Mouse (Mus musculus) ovary, postnatal 10 days (tissue): ENCODE results near the gene Zfp143.
"Not testable (repeated sequence)": the region's sequence is repeated elsewhere in the genome, so short reads cannot be mapped to it uniquely, and the experiment has no call there.

Source experiments
- DNase-seq: peaks from one replicate; pipeline ENCODE4 v3.0.0; 2022; ENCODE audit warnings: low spot score

Gene Zfp143

DNA sequence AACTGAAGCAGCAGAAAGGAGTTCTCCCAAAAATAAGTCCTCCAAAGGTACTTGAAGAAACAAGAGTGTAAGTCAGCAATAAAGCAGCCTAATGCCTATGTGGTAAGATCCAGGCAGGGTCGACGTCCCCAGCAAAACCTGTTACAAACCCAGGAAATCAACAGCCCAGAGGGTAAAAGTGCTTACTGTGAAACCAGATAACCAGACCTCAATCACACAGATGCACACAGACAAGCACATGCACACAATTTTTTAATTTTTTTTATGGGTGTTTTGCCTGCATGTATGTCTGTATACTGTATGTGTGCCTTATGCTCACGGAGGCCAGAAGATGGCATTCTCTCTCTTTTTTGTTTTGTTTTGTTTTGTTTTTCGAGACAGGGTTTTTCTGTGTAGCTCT is 35.3 kb downstream of the Zfp143 start:
- no peak for DNase-seq

GRCm38 (mm10) chr7:110097106-110097793 is 36.2 kb downstream of the Zfp143 start:
- DNase-seq: no peak

DNA sequence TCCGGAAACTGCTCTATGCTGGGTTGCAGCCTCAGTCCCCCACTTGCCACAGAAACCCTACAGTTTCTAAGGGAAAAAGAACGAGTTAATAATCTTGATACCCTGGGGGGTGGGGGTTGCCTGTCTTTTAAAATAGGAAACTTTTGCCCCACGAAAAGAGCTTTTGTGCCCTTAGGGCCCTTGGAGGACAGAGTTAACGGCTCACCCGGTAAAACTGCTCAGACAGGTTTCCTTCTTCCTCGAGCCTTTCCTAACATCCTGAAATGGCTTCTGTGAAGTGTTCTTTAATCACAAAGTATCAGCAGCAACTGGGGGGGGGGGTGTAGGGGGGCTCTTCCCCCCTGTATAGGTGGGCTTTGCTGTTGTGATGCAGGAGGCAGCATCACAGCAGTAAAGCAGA is 39.8 kb downstream of the Zfp143 start:
- DNase-seq: no peak

DNA sequence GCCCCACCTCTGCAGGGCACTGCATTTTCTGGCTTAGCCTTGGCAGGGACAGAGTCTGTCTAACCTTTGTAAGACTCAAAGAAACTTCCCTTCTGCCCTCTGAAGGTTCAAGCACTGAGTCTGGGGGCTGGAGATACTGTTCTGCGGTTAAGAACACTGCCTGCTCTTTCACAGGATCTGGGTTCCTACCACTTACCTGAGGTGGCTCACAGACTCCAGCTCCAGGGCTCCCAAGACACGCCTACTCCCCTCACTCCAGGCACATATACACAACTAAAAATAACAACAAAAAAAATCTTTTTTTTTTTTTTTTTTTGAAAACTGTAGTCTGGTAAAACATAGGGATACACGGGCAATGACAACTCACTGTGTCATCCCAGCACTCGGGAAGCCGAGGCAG is 40.2 kb downstream of the Zfp143 start:
- DNase-seq: no peak

- DNase-seq: no peak
Measured at GRCm38 (mm10) chr7:110105041-110105440, 44.0 kb downstream of the Zfp143 start.

DNA sequence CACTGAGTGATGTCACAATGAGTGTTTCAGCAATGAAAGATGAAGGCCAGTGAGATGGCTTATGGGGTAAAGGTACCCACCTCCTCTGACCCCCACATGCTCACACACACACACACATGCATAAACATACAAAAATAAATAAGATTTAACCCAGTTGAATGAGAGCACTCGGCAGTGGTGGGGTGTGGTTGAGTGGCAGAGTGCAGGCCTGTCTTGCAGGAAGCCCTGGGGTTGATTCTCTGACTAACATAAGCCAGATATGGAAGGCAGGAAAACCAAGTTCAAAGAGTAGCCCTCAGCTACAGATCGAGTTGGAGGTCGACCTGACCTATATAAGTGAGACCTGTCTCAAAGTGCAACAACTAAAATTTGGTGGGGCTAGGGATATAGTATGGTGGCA is 45.6 kb downstream of the Zfp143 start:
- DNase-seq: no peak

DNA sequence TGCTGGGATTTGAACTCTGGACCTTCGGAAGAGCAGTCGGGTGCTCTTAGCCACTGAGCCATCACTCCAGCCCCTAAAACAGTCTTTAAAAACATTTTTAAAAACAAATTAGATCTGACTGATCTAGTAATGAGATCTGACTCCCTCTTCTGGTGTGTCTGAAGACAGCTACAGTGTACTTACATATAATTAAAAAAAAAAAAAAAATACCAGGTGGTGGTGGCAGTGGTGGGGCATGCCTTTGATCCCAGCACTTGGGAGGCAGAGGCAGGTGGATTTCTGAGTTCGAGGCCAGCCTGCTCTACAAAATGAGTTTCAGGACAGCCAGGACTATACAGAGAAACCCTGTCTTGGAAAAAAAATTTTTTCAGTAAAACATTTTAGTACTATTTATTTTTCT is 47.5 kb downstream of the Zfp143 start:
- not testable (repeated sequence) for DNase-seq

GRCm38 (mm10) chr7:110108967-110109610 is 48.1 kb downstream of the Zfp143 start:
- no peak for DNase-seq

GRCm38 (mm10) chr7:110110061-110110656 is 49.1 kb downstream of the Zfp143 start:
- no peak for DNase-seq

- no peak for DNase-seq
Measured at GRCm38 (mm10) chr7:110114699-110115098, 53.7 kb downstream of the Zfp143 start.

GRCm38 (mm10) chr7:110116731-110117291 is 55.8 kb downstream of the Zfp143 start:
- DNase-seq: no peak

DNA sequence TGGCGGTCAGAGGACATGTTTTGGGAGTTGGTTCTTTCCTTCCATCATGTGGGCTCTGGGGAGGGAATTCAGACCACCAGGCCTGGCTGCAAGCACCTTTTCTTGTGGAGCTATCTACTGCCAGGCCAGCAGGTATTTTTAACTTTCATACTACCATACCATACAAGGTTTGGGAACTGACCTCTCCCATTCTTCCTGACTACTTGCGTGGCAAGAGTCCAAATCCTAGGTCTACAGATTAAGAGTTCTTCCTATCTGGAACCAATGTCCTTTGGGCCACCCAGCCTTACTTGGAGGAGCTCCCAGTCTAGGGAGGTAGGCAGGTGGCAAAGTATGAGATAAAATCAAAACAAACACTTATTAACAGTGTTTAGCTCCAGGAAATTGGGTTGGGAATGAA is 57.4 kb downstream of the Zfp143 start:
- no peak for DNase-seq

DNA sequence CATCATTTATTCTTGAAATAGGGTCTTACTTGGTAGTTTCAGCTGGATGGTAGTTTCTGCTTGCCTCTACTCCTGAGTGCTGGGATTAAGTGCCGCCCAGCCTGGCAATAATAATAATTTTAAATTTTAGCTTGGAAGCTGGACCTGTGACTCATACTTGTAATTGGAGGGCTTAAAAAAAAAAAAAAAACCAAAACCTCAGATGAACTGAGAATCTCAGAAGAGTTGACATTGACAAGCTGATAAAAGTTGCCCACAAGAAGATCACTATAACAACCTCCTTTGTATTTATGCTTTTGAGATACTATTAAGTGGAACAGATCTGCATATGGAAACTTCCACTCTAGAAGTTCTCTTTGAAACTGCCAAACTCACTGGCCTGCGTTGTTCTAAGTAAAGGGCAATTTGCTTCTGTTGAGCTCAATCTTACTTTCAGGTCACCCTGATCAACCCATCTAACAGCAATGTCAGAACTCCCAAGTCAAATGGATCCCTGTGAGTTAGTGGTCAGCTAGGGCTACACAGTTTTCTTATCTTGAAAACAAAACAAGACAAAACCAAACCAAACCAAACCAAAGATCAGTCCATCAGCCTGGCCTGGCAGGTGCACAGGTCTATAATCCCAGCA is 59.3 kb downstream of the Zfp143 start:
- no peak for DNase-seq

DNA sequence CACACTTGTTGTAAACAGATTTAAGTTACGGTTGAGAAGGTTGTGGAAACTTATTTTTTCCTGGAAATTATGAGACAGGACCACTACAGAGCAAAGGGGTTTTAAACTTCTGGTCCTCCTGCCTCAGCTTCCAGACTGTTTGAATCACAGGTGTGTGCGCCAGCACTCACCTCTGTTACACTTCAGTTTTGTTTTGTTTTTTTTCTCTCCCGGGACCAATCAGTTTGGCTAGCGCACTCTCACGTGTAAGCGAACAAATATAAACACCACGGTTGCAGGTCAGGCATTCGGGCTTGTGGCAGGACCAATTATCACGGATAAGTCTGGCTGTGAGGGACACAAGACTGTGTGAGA is 60.1 kb downstream of the Zfp143 start:
- DNase-seq: no peak

- peak; percentile 98 for DNase-seq
Measured at GRCm38 (mm10) chr7:110121516-110122288, 60.7 kb downstream of the Zfp143 start, which contains the start of gene Wee1. Wee1 (plus strand) TSS chr7:110122046.

DNA sequence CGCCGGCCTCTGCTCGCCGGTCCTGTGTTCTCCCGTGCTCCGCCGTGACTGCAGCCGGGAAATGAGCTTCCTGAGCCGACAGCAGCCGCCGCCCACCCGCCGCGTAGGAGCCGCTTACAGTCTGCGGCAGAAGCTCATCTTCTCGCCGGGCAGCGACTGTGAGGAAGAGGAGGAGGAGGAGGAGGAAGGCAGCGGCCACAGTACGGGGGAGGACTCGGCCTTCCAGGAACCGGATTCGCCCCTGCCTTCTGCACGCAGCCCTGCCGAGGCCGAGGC is 61.2 kb downstream of the Zfp143 start:
- peak; percentile 36 for DNase-seq

GRCm38 (mm10) chr7:110122565-110123422 is 61.8 kb downstream of the Zfp143 start:
- peak; percentile 38 for DNase-seq

DNA sequence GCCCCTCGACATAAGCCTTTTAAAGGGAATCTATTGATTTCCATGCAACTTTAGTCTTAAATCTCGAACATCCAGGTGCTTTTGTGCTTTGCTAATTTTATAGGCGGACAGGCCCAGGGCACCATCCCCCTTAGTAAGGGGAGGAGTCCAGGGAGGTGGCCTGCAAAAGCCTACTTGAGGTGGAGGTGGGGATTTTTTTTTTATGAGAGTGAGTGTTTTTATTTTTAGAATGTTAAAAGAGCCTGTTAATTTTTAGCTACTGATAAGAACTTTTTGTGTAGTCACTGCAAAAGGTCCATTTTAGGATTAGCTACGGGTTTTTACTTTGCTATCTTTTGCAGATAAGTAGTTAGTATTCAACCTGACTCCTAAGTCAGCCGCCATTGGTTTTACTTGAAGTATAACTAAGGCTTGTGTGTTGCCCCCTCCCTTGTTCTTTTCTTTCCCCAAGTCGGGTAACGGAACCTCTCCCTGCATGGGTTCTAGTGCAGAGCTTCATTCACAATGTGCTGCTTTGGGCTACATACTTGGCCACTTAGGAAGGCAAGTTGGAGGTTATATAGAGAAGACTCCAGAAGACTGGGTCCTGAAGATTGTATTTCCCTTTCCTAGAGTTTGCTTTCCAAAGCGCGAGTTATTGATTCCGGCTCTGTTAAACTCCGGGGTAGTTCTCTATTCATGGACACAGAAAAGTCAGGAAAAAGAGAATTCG is 63.0 kb downstream of the Zfp143 start:
- DNase-seq: no peak

- no peak for DNase-seq
Measured at GRCm38 (mm10) chr7:110128566-110128965, 67.5 kb downstream of the Zfp143 start.

GRCm38 (mm10) chr7:110132272-110132671 is 71.3 kb downstream of the Zfp143 start:
- DNase-seq: not testable (repeated sequence)

GRCm38 (mm10) chr7:110133988-110134387 is 73.0 kb downstream of the Zfp143 start:
- no peak for DNase-seq
